Mouse (Mus musculus) stomach, embryonic 16.5 days (tissue): ENCODE measurements around the gene Tti1. TPM values are rescaled to one million over a fixed set of nuclear protein-coding genes. Genes with fewer than 3 reads are reported as not detected.

ENCODE experiments used
- ATAC-seq: fragments of 200-750 bp; cut with Nextera tagmentation; 2 replicates; pipeline ENCODE4 v1.8.0; 2017; ENCODE audit warnings: moderate number of reproducible peaks, moderate TSS enrichment; ENCODE audit not compliant: insufficient read depth, low FRiP score
- H3K27ac ChIP-seq: fragments of 300-500 bp; sonication (generic); 2 replicates; pipeline ENCODE4 v1.5.1; 2014; ENCODE audit warnings: low read length
- H3K27me3 ChIP-seq: fragments of 300-500 bp; sonication (generic); 2 replicates; pipeline ENCODE4 v1.6.1; 2014; ENCODE audit warnings: low read length, control low read depth, mixed read lengths; ENCODE audit not compliant: control insufficient read depth, insufficient read depth
- H3K36me3 ChIP-seq: fragments of 300-500 bp; sonication (generic); 2 replicates; pipeline ENCODE4 v1.6.1; 2014; ENCODE audit warnings: low read length; ENCODE audit not compliant: control insufficient read depth, insufficient read depth
- H3K4me1 ChIP-seq: fragments of 300-500 bp; sonication (generic); 2 replicates; pipeline ENCODE4 v1.6.1; 2014; ENCODE audit warnings: low read length, control low read depth, mixed read lengths; ENCODE audit not compliant: control insufficient read depth, insufficient read depth
- H3K4me2 ChIP-seq: fragments of 300-500 bp; sonication (generic); 2 replicates; pipeline ENCODE4 v1.6.1; 2014; ENCODE audit warnings: low read depth, low read length, mixed read lengths
- H3K4me3 ChIP-seq: fragments of 300-500 bp; sonication (generic); replicated peaks from 2 replicates; pipeline ENCODE4 v1.5.1; 2014; ENCODE audit warnings: mild to moderate bottlenecking, low read length
- H3K9ac ChIP-seq: fragments of 300-500 bp; sonication (generic); 2 replicates; pipeline ENCODE4 v1.6.1; 2014; ENCODE audit warnings: low read length
- H3K9me3 ChIP-seq: fragments of 300-500 bp; sonication (generic); replicated peaks from 2 replicates; pipeline ENCODE4 v1.6.1; 2016; ENCODE audit warnings: low read length, control low read depth; ENCODE audit not compliant: control insufficient read depth
- WGBS: fragments of 180-500 bp; shearing (Covaris S2); extraction: QIAGEN DNeasy Blood & Tissue Kit; methylation state at CpG from one replicate; pipeline ENCODE4 v1.1.7; 2014; 5-methylcytosine and 5-hydroxymethylcytosine counted together
- polyA plus RNA-seq: library from polyadenylated mRNA; unstranded; fragments of >200 nt; fragmentation: Nextera tagmentation; extraction: Ambion mirVana; gene quantifications from 2 replicates; pipeline ENCODE4 v1.2.1, GENCODE M21; 2015

Tti1 gene
- polyA plus RNA-seq, 1 experiment from 2014 or later = 21.0 TPM

GRCm38 (mm10) chr2:157935444-157936171, 92.6 kb downstream of the Tti1 start:
- no peaks in the 10 kb centered on the region for H3K36me3 ChIP-seq
- H3K4me2 ChIP-seq = no peak overlapping the region
- H3K4me3 ChIP-seq = no peak overlapping the region
- H3K27me3 ChIP-seq = peaks cover 12% of the 10 kb centered on the region
- H3K4me1 ChIP-seq = 0 out of 2 replicates have a peak, but pooled peaks cover under 1% of the 10 kb centered on the region
- WGBS = 60% methylated on average over 11 of the region's 11 CpGs
- H3K9ac ChIP-seq = no peak overlapping the region
- H3K27ac ChIP-seq = no peak overlapping the region
- no peaks in the 10 kb centered on the region for H3K9me3 ChIP-seq
- peak; percentile 67 for ATAC-seq

DNA sequence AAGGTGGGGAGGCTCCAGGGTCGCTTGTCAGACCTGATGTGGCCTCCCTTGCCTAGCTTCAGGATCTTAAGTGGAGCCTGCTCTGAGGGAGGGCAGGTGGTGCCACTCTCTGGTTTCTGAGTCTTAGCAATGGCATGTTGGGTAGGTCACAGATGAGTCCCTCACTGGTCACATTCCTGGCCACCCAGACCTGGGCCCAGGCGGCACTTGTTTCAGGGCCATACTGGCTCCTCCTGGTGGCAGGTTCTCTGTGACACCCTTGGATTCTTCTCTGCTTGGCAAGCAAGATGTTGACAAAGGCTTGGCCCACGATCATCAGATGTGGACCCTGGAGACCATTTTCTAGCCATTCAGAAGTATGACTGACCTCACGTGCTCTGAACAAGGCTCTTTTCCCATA, 95.6 kb downstream of the Tti1 start:
- H3K27me3 ChIP-seq = no peaks in the 10 kb centered on the region
- WGBS = 70% methylated on average over 4 of the region's 4 CpGs
- H3K4me2 ChIP-seq = no peak overlapping the region

More for the DNA sequence above, 95.6 kb downstream of the Tti1 start:
- Histone ChIP-seq H3K9ac (no peak overlapping the region), H3K27ac (no peak overlapping the region), H3K4me1 (no peaks in the 10 kb centered on the region), H3K4me3 (no peak overlapping the region), H3K36me3 (no peaks in the 10 kb centered on the region), H3K9me3 (no peaks in the 10 kb centered on the region)
- ATAC-seq = no peak

Other genes with a start within 250 kb of the Tti1 start
- 0.19 TPM in 1 of 2 replicates, not detected in the other for gene Vstm2l, start 113.8 kb downstream of the Tti1 start, polyA plus RNA-seq
- 34.5 and 36.1 TPM in 2 replicates for gene Rprd1b, start 64 bp upstream of the Tti1 start, polyA plus RNA-seq
- 123 and 133 TPM in 2 replicates for gene Tgm2, start 118.0 kb upstream of the Tti1 start, polyA plus RNA-seq
- 4.7 and 5.4 TPM in 2 replicates for gene D630003M21Rik, start 200.8 kb upstream of the Tti1 start, polyA plus RNA-seq
- gene Bpi, start 229.7 kb upstream of the Tti1 start, polyA plus RNA-seq = not detected in 2 replicates